Mouse (Mus musculus) cerebral cortex, adult 2 months (tissue): ENCODE measurements around the gene Slc30a10.

Source experiments
- WGBS: fragments of 180-500 bp; shearing (Covaris S2); methylation state at CpG from one replicate; pipeline ENCODE4 v1.1.7; 2018; 5-methylcytosine and 5-hydroxymethylcytosine counted together

Gene Slc30a10

GRCm38 (mm10) chr1:185454575-185454954, at the start of gene Slc30a10:
TSS of gene Slc30a10 (plus strand) at chr1:185454848.
- WGBS = 3% methylated on average over 18 of the region's 18 CpGs

- 78% methylated on average over 10 of the region's 10 CpGs for WGBS
These were observed 48.7 kb upstream of the Slc30a10 start for GRCm38 (mm10) chr1:185405921-185406320.

GRCm38 (mm10) chr1:185409831-185410230, 44.8 kb upstream of the Slc30a10 start:
- WGBS = 53% methylated on average over 3 of the region's 3 CpGs

GRCm38 (mm10) chr1:185418011-185418410, 36.6 kb upstream of the Slc30a10 start:
- WGBS = 63% methylated on average over 9 of the region's 9 CpGs

- 84% methylated on average over 5 of the region's 5 CpGs for WGBS
These were observed 34.8 kb upstream of the Slc30a10 start for GRCm38 (mm10) chr1:185419805-185420204.

GRCm38 (mm10) chr1:185420776-185421175, 33.9 kb upstream of the Slc30a10 start:
- WGBS = 86% methylated on average over 6 of the region's 6 CpGs

- WGBS = 92% methylated on average over 5 of the region's 5 CpGs
These were observed 28.1 kb upstream of the Slc30a10 start for GRCm38 (mm10) chr1:185426583-185426982.

- 85% methylated on average over 5 of the region's 5 CpGs for WGBS
These were observed 24.2 kb upstream of the Slc30a10 start for GRCm38 (mm10) chr1:185430488-185430887.

- 84% methylated on average over 6 of the region's 6 CpGs for WGBS
These were observed 23.2 kb upstream of the Slc30a10 start for GRCm38 (mm10) chr1:185431245-185431997.

- 86% methylated on average over 13 of the region's 13 CpGs for WGBS
These were observed 22.7 kb upstream of the Slc30a10 start for GRCm38 (mm10) chr1:185431998-185432317.

- WGBS = 91% methylated on average over 6 of the region's 6 CpGs
These were observed 21.5 kb upstream of the Slc30a10 start for GRCm38 (mm10) chr1:185433112-185433511.

- WGBS = 35% methylated on average over 9 of the region's 9 CpGs
These were observed 15.6 kb upstream of the Slc30a10 start for GRCm38 (mm10) chr1:185438841-185439580.

- 47% methylated on average over 18 of the region's 18 CpGs for WGBS
These were observed 12.8 kb upstream of the Slc30a10 start for GRCm38 (mm10) chr1:185441703-185442472.

- WGBS = 95% methylated on average over 7 of the region's 7 CpGs
These were observed 5.7 kb upstream of the Slc30a10 start for GRCm38 (mm10) chr1:185448936-185449335.

GRCm38 (mm10) chr1:185449727-185450126, 4.9 kb upstream of the Slc30a10 start:
- 89% methylated on average over 2 of the region's 2 CpGs for WGBS

GRCm38 (mm10) chr1:185451077-185451476, 3.6 kb upstream of the Slc30a10 start:
- WGBS = 89% methylated on average over 8 of the region's 8 CpGs

GRCm38 (mm10) chr1:185451495-185451894, 3.2 kb upstream of the Slc30a10 start:
- 92% methylated on average over 3 of the region's 3 CpGs for WGBS

GRCm38 (mm10) chr1:185452461-185452860, 2.2 kb upstream of the Slc30a10 start:
- WGBS = 97% methylated on average over 6 of the region's 6 CpGs

- WGBS = 61% methylated on average over 4 of the region's 4 CpGs
These were observed 504 bp upstream of the Slc30a10 start for GRCm38 (mm10) chr1:185454144-185454543.

- under 1% methylated on average over 70 of the region's 71 CpGs for WGBS
These were observed 480 bp downstream of the Slc30a10 start for GRCm38 (mm10) chr1:185454955-185455701.

- WGBS = 84% methylated on average over 9 of the region's 9 CpGs
These were observed 1.7 kb downstream of the Slc30a10 start for GRCm38 (mm10) chr1:185456327-185456726.

- 82% methylated on average over 5 of the region's 5 CpGs for WGBS
These were observed 5.4 kb downstream of the Slc30a10 start for GRCm38 (mm10) chr1:185460096-185460495.
